Mouse (Mus musculus) bone marrow, adult 2 months (tissue): ENCODE measurements around the gene Vmn1r215.

Experiments
- CTCF ChIP-seq: fragments of 200-500 bp; IDR thresholded peaks from 2 replicates; pipeline ENCODE4 v1.5.1; 2011; ENCODE audit warnings: low read length, control low read depth; ENCODE audit not compliant: control insufficient read depth, insufficient read depth
- POLR2A ChIP-seq: fragments of 200-500 bp; IDR thresholded peaks from 2 replicates; pipeline ENCODE4 v1.6.1; 2011; ENCODE audit warnings: low read depth, mild to moderate bottlenecking, control low read depth, low read length, borderline replicate concordance; ENCODE audit not compliant: control insufficient read depth

GRCm38 (mm10) chr13:23094386-23094785 is 26.6 kb downstream of the Vmn1r215 start:
- TF ChIP-seq CTCF (no peak), POLR2A (no peak)
